Mouse (Mus musculus) hindbrain, embryonic 16.5 days (tissue): ENCODE results near the gene Txn2. TPM values are rescaled to one million over a fixed set of nuclear protein-coding genes. Genes with fewer than 3 reads are reported as not detected.

Source experiments
- ATAC-seq: fragments of 200-750 bp; cut with Nextera tagmentation; 2 replicates; pipeline ENCODE4 v1.8.0; 2017; ENCODE audit warnings: moderate TSS enrichment, moderate library complexity
- H3K27ac ChIP-seq: fragments of 300-500 bp; sonication (generic); 2 replicates; pipeline ENCODE4 v1.5.1; 2014; ENCODE audit warnings: low read depth, mild to moderate bottlenecking, control low read depth, low read length, moderate library complexity
- H3K27me3 ChIP-seq: fragments of 300-500 bp; sonication (generic); replicated peaks from 2 replicates; pipeline ENCODE4 v1.6.1; 2014; ENCODE audit warnings: low read length; ENCODE audit not compliant: control insufficient read depth, insufficient read depth
- H3K36me3 ChIP-seq: fragments of 300-500 bp; sonication (generic); 2 replicates; pipeline ENCODE4 v1.6.1; 2014; ENCODE audit warnings: mild to moderate bottlenecking, low read length, moderate library complexity, mixed read lengths; ENCODE audit not compliant: control insufficient read depth, insufficient read depth
- H3K4me1 ChIP-seq: fragments of 300-500 bp; sonication (generic); 2 replicates; pipeline ENCODE4 v1.6.1; 2014; ENCODE audit warnings: low read depth, low read length; ENCODE audit not compliant: control insufficient read depth, insufficient read depth
- H3K4me2 ChIP-seq: fragments of 300-500 bp; sonication (generic); 2 replicates; pipeline ENCODE4 v1.6.1; 2014; ENCODE audit warnings: mild to moderate bottlenecking, low read length, control low read depth, moderate library complexity
- H3K4me3 ChIP-seq: fragments of 300-500 bp; sonication (generic); 2 replicates; pipeline ENCODE4 v1.5.1; 2014; ENCODE audit warnings: mild to moderate bottlenecking, low read length, control low read depth, moderate library complexity
- H3K9ac ChIP-seq: fragments of 300-500 bp; sonication (generic); 2 replicates; pipeline ENCODE4 v1.6.1; 2014; ENCODE audit warnings: low read depth, mild to moderate bottlenecking, control low read depth, low read length, moderate library complexity
- H3K9me3 ChIP-seq: fragments of 300-500 bp; sonication (generic); 2 replicates; pipeline ENCODE4 v1.6.1; 2014; ENCODE audit warnings: mild to moderate bottlenecking, low read length, moderate library complexity; ENCODE audit not compliant: control insufficient read depth
- WGBS: fragments of 180-500 bp; shearing (Covaris S2); extraction: QIAGEN DNeasy Blood & Tissue Kit; methylation state at CpG from one replicate; pipeline ENCODE4 v1.1.7; 2014; 5-methylcytosine and 5-hydroxymethylcytosine counted together
- polyA plus RNA-seq: library from polyadenylated mRNA; unstranded; fragments of >200 nt; fragmentation: Nextera tagmentation; extraction: Ambion mirVana; gene quantifications from 2 replicates; pipeline ENCODE4 v1.2.1, GENCODE M21; 2015

Gene Txn2
- polyA plus RNA-seq, 1 experiment from 2014 or later: 215 TPM

- 54% methylated on average over 7 of the region's 7 CpGs for WGBS
- ATAC-seq: no peak
- Histone ChIP-seq H3K9ac (no peak overlapping the region), H3K27ac (no peak overlapping the region), H3K27me3 (no peaks in the 10 kb centered on the region), H3K4me1 (no peaks in the 10 kb centered on the region), H3K9me3 (no peaks in the 10 kb centered on the region), H3K36me3 (no peaks in the 10 kb centered on the region), H3K4me3 (no peak overlapping the region), H3K4me2 (no peak overlapping the region)
Measured at GRCm38 (mm10) chr15:77888286-77888685, 40.5 kb downstream of the Txn2 start.

- H3K36me3 ChIP-seq: no peaks in the 10 kb centered on the region
- 76% methylated on average over 1 of the region's 1 CpGs for WGBS
- H3K27ac ChIP-seq: no peak overlapping the region
- no peak for ATAC-seq
- H3K4me1 ChIP-seq: no peaks in the 10 kb centered on the region
- H3K4me2 ChIP-seq: no peak overlapping the region
- H3K9ac ChIP-seq: no peak overlapping the region
- no peaks in the 10 kb centered on the region for H3K27me3 ChIP-seq
- no peaks in the 10 kb centered on the region for H3K9me3 ChIP-seq
- H3K4me3 ChIP-seq: no peak overlapping the region
Measured at GRCm38 (mm10) chr15:77887093-77887488, 41.7 kb downstream of the Txn2 start.

- 72% methylated on average over 5 of the region's 5 CpGs for WGBS
- ATAC-seq: no peak
- H3K4me2 ChIP-seq: no peak overlapping the region
Measured at GRCm38 (mm10) chr15:77886369-77887092, 42.3 kb downstream of the Txn2 start.

GRCm38 (mm10) chr15:77885945-77886344 is 42.9 kb downstream of the Txn2 start:
- no peak for ATAC-seq
- no peak overlapping the region for H3K4me2 ChIP-seq
- H3K9me3 ChIP-seq: no peaks in the 10 kb centered on the region
- no peaks in the 10 kb centered on the region for H3K27me3 ChIP-seq
- H3K36me3 ChIP-seq: no peaks in the 10 kb centered on the region
- WGBS: 74% methylated on average over 4 of the region's 4 CpGs
- no peak overlapping the region for H3K4me3 ChIP-seq
- no peaks in the 10 kb centered on the region for H3K4me1 ChIP-seq
- no peak overlapping the region for H3K9ac ChIP-seq
- no peak overlapping the region for H3K27ac ChIP-seq

More at GRCm38 (mm10) chr15:77886369-77887092, 42.3 kb downstream of the Txn2 start:
- no peaks in the 10 kb centered on the region for H3K4me1 ChIP-seq
- no peak overlapping the region for H3K9ac ChIP-seq
- H3K36me3 ChIP-seq: no peaks in the 10 kb centered on the region
- H3K27ac ChIP-seq: no peak overlapping the region
- no peaks in the 10 kb centered on the region for H3K27me3 ChIP-seq
- no peaks in the 10 kb centered on the region for H3K9me3 ChIP-seq
- H3K4me3 ChIP-seq: no peak overlapping the region

GRCm38 (mm10) chr15:77885159-77885558 is 43.6 kb downstream of the Txn2 start:
- Histone ChIP-seq H3K36me3 (no peaks in the 10 kb centered on the region), H3K27ac (no peak overlapping the region), H3K4me3 (no peak overlapping the region), H3K4me2 (no peak overlapping the region), H3K27me3 (no peaks in the 10 kb centered on the region), H3K9ac (no peak overlapping the region), H3K9me3 (no peaks in the 10 kb centered on the region), H3K4me1 (no peaks in the 10 kb centered on the region)
- ATAC-seq: no peak
- WGBS: 88% methylated on average over 6 of the region's 6 CpGs

GRCm38 (mm10) chr15:77883697-77884010 is 45.2 kb downstream of the Txn2 start:
- Histone ChIP-seq H3K4me2 (no peak overlapping the region), H3K4me3 (no peak overlapping the region), H3K9ac (no peak overlapping the region), H3K27me3 (no peaks in the 10 kb centered on the region), H3K36me3 (no peaks in the 10 kb centered on the region), H3K27ac (no peak overlapping the region), H3K9me3 (no peaks in the 10 kb centered on the region), H3K4me1 (no peaks in the 10 kb centered on the region)
- ATAC-seq: no peak
- 66% methylated on average over 4 of the region's 4 CpGs for WGBS

- 22% methylated on average over 16 of the region's 17 CpGs for WGBS
- H3K9me3 ChIP-seq: no peaks in the 10 kb centered on the region
- H3K4me1 ChIP-seq: no peaks in the 10 kb centered on the region
- no peaks in the 10 kb centered on the region for H3K36me3 ChIP-seq
- ATAC-seq: no peak; the same call in 1 of the 2 replicates
- no peaks in the 10 kb centered on the region for H3K27me3 ChIP-seq
- H3K9ac ChIP-seq: no peak overlapping the region; the same call in 1 of the 2 replicates
- no peak overlapping the region for H3K4me3 ChIP-seq
- no peak overlapping the region for H3K27ac ChIP-seq
- no peak overlapping the region for H3K4me2 ChIP-seq
Measured at GRCm38 (mm10) chr15:77882797-77883696, 45.8 kb downstream of the Txn2 start.

GRCm38 (mm10) chr15:77882297-77882696 is 46.5 kb downstream of the Txn2 start:
- no peak overlapping the region for H3K9ac ChIP-seq
- ATAC-seq: no peak
- 78% methylated on average over 6 of the region's 6 CpGs for WGBS
- H3K9me3 ChIP-seq: no peaks in the 10 kb centered on the region
- no peaks in the 10 kb centered on the region for H3K4me1 ChIP-seq
- H3K4me3 ChIP-seq: no peak overlapping the region
- H3K4me2 ChIP-seq: no peak overlapping the region
- H3K27ac ChIP-seq: no peak overlapping the region
- H3K27me3 ChIP-seq: no peaks in the 10 kb centered on the region
- H3K36me3 ChIP-seq: no peaks in the 10 kb centered on the region

- H3K27me3 ChIP-seq: no peaks in the 10 kb centered on the region
- no peak overlapping the region for H3K4me3 ChIP-seq
- no peak overlapping the region for H3K9ac ChIP-seq
- H3K4me2 ChIP-seq: no peak overlapping the region
- H3K4me1 ChIP-seq: no peaks in the 10 kb centered on the region
- WGBS: 75% methylated on average over 5 of the region's 5 CpGs
- no peak for ATAC-seq
- H3K27ac ChIP-seq: no peak overlapping the region
- H3K36me3 ChIP-seq: no peaks in the 10 kb centered on the region
- H3K9me3 ChIP-seq: no peaks in the 10 kb centered on the region
Measured at GRCm38 (mm10) chr15:77881698-77882097, 47.1 kb downstream of the Txn2 start.
